Mouse (Mus musculus): ENCODE results near the gene Rasgrp3. TPM values are rescaled to one million over a fixed set of nuclear protein-coding genes. Genes with fewer than 3 reads are reported as not detected.
A peak's percentile ranks its signal among the peaks of the same experiment; 100 is the strongest.

The Rasgrp3 gene
- polyA plus RNA-seq, 1 experiment from 2014 or later = 5.7 TPM

DNA sequence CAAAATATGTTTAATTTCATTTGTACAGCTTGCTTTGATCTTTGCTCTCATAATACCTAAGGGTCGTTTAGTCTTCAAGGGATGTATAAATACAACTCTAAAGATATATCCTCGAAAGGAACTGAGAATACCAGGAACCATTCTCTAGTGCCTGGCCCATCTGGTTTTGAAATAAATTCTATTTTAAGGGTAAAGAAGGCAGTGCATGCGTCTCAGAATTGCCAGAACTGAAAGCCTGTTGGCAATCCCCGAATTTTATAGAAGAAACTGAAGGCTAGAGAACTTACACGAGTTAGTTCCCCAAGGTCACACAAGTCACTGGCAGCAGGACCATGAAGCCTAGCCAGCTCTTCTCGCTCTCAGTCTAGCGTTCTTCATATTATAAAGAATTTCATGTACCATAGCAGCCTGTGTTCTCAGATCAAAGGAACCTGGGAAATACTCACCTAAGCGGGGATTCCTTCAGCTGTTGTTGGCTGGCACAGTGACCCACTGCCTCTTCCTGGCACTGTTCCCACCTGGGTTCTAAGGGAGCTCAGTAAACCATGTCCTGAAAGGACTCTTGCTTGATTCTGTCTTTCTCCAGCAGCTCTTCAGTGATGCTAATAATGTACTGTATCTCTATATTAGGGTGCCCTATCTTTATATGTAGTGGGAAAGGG is 83.7 kb downstream of the Rasgrp3 start:
- Histone ChIP-seq H3K9ac (ENCODE audit: low read depth, low read length) (no peak overlapping the region), H3K4me3 (ENCODE audit: low read depth, low read length) (no peak overlapping the region), H3K27me3 (ENCODE audit: control insufficient read depth, insufficient read depth, low read depth, low read length) (no peaks in the 10 kb centered on the region), H3K4me2 (ENCODE audit: low read length) (no peak overlapping the region), H3K36me3 (ENCODE audit: control insufficient read depth, insufficient read depth, low read length) (no peaks in the 10 kb centered on the region), H3K27ac (ENCODE audit: low read length) (no peak overlapping the region), H3K9me3 (replicated peaks; ENCODE audit: control insufficient read depth, low read length, poor library complexity, severe bottlenecking) (no peaks in the 10 kb centered on the region), H3K4me1 (ENCODE audit: control insufficient read depth, insufficient read depth, low read length) (peaks cover 5% of the 10 kb centered on the region; the same call in 1 of the 2 replicates)
- WGBS = 83% methylated on average over 8 of the region's 8 CpGs
- no peak for ATAC-seq

- H3K27me3 ChIP-seq (ENCODE audit: control insufficient read depth, insufficient read depth, low read depth, low read length) = no peaks in the 10 kb centered on the region
- H3K9ac ChIP-seq (ENCODE audit: low read depth, low read length) = no peak overlapping the region
- 9% methylated on average over 6 of the region's 6 CpGs for WGBS
- H3K27ac ChIP-seq (ENCODE audit: low read length) = no peak overlapping the region
- H3K9me3 ChIP-seq (replicated peaks; ENCODE audit: control insufficient read depth, low read length, poor library complexity, severe bottlenecking) = no peaks in the 10 kb centered on the region
- ATAC-seq = 0 out of 2 replicates have a peak, but pooled peaks have one; percentile 7
- H3K4me2 ChIP-seq (ENCODE audit: low read length) = no peak overlapping the region
- no peaks in the 10 kb centered on the region for H3K36me3 ChIP-seq (ENCODE audit: control insufficient read depth, insufficient read depth, low read length)
- peaks cover 5% of the 10 kb centered on the region; the same call in 1 of the 2 replicates for H3K4me1 ChIP-seq (ENCODE audit: control insufficient read depth, insufficient read depth, low read length)
- H3K4me3 ChIP-seq (ENCODE audit: low read depth, low read length) = no peak overlapping the region
Observed at GRCm38 (mm10) chr17:75521236-75521842, 85.6 kb downstream of the Rasgrp3 start.

GRCm38 (mm10) chr17:75522347-75523065 is 86.8 kb downstream of the Rasgrp3 start:
- WGBS = 23% methylated on average over 9 of the region's 9 CpGs
- ATAC-seq = peak; percentile 26; the same call in 1 of the 2 replicates
- H3K36me3 ChIP-seq (ENCODE audit: control insufficient read depth, insufficient read depth, low read length) = no peaks in the 10 kb centered on the region

GRCm38 (mm10) chr17:75523812-75524211 is 88.1 kb downstream of the Rasgrp3 start:
- Histone ChIP-seq H3K27me3 (ENCODE audit: control insufficient read depth, insufficient read depth, low read depth, low read length) (no peaks in the 10 kb centered on the region), H3K27ac (ENCODE audit: low read length) (no peak overlapping the region), H3K4me1 (ENCODE audit: control insufficient read depth, insufficient read depth, low read length) (peaks cover 5% of the 10 kb centered on the region; the same call in 1 of the 2 replicates), H3K9me3 (replicated peaks; ENCODE audit: control insufficient read depth, low read length, poor library complexity, severe bottlenecking) (no peaks in the 10 kb centered on the region), H3K4me3 (ENCODE audit: low read depth, low read length) (no peak overlapping the region), H3K36me3 (ENCODE audit: control insufficient read depth, insufficient read depth, low read length) (no peaks in the 10 kb centered on the region), H3K4me2 (ENCODE audit: low read length) (no peak overlapping the region), H3K9ac (ENCODE audit: low read depth, low read length) (no peak overlapping the region)
- WGBS = 81% methylated on average over 3 of the region's 3 CpGs
- no peak for ATAC-seq

More at GRCm38 (mm10) chr17:75522347-75523065, 86.8 kb downstream of the Rasgrp3 start:
- Histone ChIP-seq H3K4me2 (ENCODE audit: low read length) (0 out of 2 replicates have a peak overlapping the region, but pooled peaks have one; percentile 4), H3K27ac (ENCODE audit: low read length) (no peak overlapping the region), H3K9ac (ENCODE audit: low read depth, low read length) (no peak overlapping the region), H3K4me3 (ENCODE audit: low read depth, low read length) (no peak overlapping the region), H3K4me1 (ENCODE audit: control insufficient read depth, insufficient read depth, low read length) (peaks cover 5% of the 10 kb centered on the region; the same call in 1 of the 2 replicates), H3K9me3 (replicated peaks; ENCODE audit: control insufficient read depth, low read length, poor library complexity, severe bottlenecking) (no peaks in the 10 kb centered on the region), H3K27me3 (ENCODE audit: control insufficient read depth, insufficient read depth, low read depth, low read length) (no peaks in the 10 kb centered on the region)

DNA sequence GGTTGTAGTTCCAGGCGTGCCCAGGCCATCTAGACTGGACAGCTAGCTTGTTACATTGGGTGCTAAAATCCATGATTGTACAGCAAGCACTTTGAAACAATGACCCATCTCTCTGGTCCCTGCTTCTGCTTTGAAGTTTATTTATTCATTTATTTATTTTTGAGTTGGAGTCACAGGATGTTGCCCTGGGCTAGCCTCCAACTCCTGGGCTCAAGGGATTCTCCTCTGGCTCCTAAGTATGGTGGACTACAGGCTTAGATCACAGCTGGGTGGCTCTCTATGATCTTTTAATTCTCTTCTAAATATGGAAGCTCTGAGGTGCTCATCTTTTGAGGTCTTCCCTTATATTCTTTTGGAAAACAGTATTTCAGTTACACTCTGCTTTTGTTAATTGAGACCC is 90.7 kb downstream of the Rasgrp3 start:
- Histone ChIP-seq H3K4me1 (ENCODE audit: control insufficient read depth, insufficient read depth, low read length) (peaks cover 3% of the 10 kb centered on the region; the same call in 1 of the 2 replicates), H3K4me3 (ENCODE audit: low read depth, low read length) (no peak overlapping the region), H3K36me3 (ENCODE audit: control insufficient read depth, insufficient read depth, low read length) (no peaks in the 10 kb centered on the region; the same call in 1 of the 2 replicates), H3K9me3 (replicated peaks; ENCODE audit: control insufficient read depth, low read length, poor library complexity, severe bottlenecking) (no peaks in the 10 kb centered on the region), H3K9ac (ENCODE audit: low read depth, low read length) (no peak overlapping the region), H3K27ac (ENCODE audit: low read length) (no peak overlapping the region), H3K4me2 (ENCODE audit: low read length) (no peak overlapping the region), H3K27me3 (ENCODE audit: control insufficient read depth, insufficient read depth, low read depth, low read length) (no peaks in the 10 kb centered on the region)
- WGBS = 74% methylated on average over 1 of the region's 1 CpGs
- ATAC-seq = no peak

GRCm38 (mm10) chr17:75529222-75529935 is 93.7 kb downstream of the Rasgrp3 start:
- Histone ChIP-seq H3K4me1 (ENCODE audit: control insufficient read depth, insufficient read depth, low read length) (no peaks in the 10 kb centered on the region), H3K27me3 (ENCODE audit: control insufficient read depth, insufficient read depth, low read depth, low read length) (no peaks in the 10 kb centered on the region), H3K9ac (ENCODE audit: low read depth, low read length) (no peak overlapping the region), H3K4me2 (ENCODE audit: low read length) (no peak overlapping the region), H3K27ac (ENCODE audit: low read length) (no peak overlapping the region), H3K36me3 (ENCODE audit: control insufficient read depth, insufficient read depth, low read length) (no peaks in the 10 kb centered on the region; the same call in 1 of the 2 replicates), H3K9me3 (replicated peaks; ENCODE audit: control insufficient read depth, low read length, poor library complexity, severe bottlenecking) (no peaks in the 10 kb centered on the region), H3K4me3 (ENCODE audit: low read depth, low read length) (no peak overlapping the region)
- 88% methylated on average over 14 of the region's 14 CpGs for WGBS
- ATAC-seq = no peak

GRCm38 (mm10) chr17:75532469-75532986 is 96.8 kb downstream of the Rasgrp3 start:
- no peaks in the 10 kb centered on the region; the same call in 1 of the 2 replicates for H3K36me3 ChIP-seq (ENCODE audit: control insufficient read depth, insufficient read depth, low read length)
- no peaks in the 10 kb centered on the region for H3K27me3 ChIP-seq (ENCODE audit: control insufficient read depth, insufficient read depth, low read depth, low read length)
- no peaks in the 10 kb centered on the region; the same call in 1 of the 2 replicates for H3K4me1 ChIP-seq (ENCODE audit: control insufficient read depth, insufficient read depth, low read length)
- no peak overlapping the region for H3K4me3 ChIP-seq (ENCODE audit: low read depth, low read length)
- no peak overlapping the region for H3K9ac ChIP-seq (ENCODE audit: low read depth, low read length)
- no peak overlapping the region for H3K4me2 ChIP-seq (ENCODE audit: low read length)
- no peak for ATAC-seq
- no peaks in the 10 kb centered on the region for H3K9me3 ChIP-seq (replicated peaks; ENCODE audit: control insufficient read depth, low read length, poor library complexity, severe bottlenecking)
- H3K27ac ChIP-seq (ENCODE audit: low read length) = no peak overlapping the region
- 76% methylated on average over 6 of the region's 6 CpGs for WGBS

- no peak overlapping the region for H3K9ac ChIP-seq (ENCODE audit: low read depth, low read length)
- no peak overlapping the region for H3K27ac ChIP-seq (ENCODE audit: low read length)
- no peaks in the 10 kb centered on the region for H3K27me3 ChIP-seq (ENCODE audit: control insufficient read depth, insufficient read depth, low read depth, low read length)
- H3K4me1 ChIP-seq (ENCODE audit: control insufficient read depth, insufficient read depth, low read length) = no peaks in the 10 kb centered on the region; the same call in 1 of the 2 replicates
- ATAC-seq = no peak
- H3K4me2 ChIP-seq (ENCODE audit: low read length) = no peak overlapping the region
- H3K36me3 ChIP-seq (ENCODE audit: control insufficient read depth, insufficient read depth, low read length) = peaks cover 12% of the 10 kb centered on the region
- WGBS = 77% methylated on average over 12 of the region's 12 CpGs
- H3K9me3 ChIP-seq (replicated peaks; ENCODE audit: control insufficient read depth, low read length, poor library complexity, severe bottlenecking) = no peaks in the 10 kb centered on the region
- H3K4me3 ChIP-seq (ENCODE audit: low read depth, low read length) = no peak overlapping the region
Observed at GRCm38 (mm10) chr17:75534314-75535020, 98.8 kb downstream of the Rasgrp3 start.

Measured in midbrain, embryonic 16.5 days (tissue).